In genomic region chr5:17984522-17984921, GRCm38 (mm10) we compare ENCODE assay signal across 30 mouse cellular contexts. TPM values are rescaled to one million over a fixed set of nuclear protein-coding genes. Genes with fewer than 3 reads are reported as not detected.
"Had no signal": no experiment of that assay in that cellular context is flagged by ENCODE, and none has a peak within 500 bp of the region (broad histone marks: within the 10 kb centered on the region; RNA-seq: fewer than 3 reads in every experiment).

No protein-coding gene starts in this region.

- H3K36me3 ChIP-seq: kidney, embryonic 15.5 days; limb, embryonic 15.5 days; midbrain, embryonic 12.5 days; midbrain, embryonic 15.5 days; neural tube, embryonic 13.5 days had no signal

- H3K9ac ChIP-seq: kidney, embryonic 15.5 days; limb, embryonic 15.5 days; liver, embryonic 14.5 days; liver, postnatal 0 days; lung, embryonic 14.5 days; midbrain, embryonic 12.5 days; midbrain, embryonic 15.5 days; neural tube, embryonic 13.5 days had no signal

- DNase-seq: kidney, postnatal 10 days; kidney, postnatal 36 days; layer of hippocampus, postnatal 36 days; left cerebral cortex, postnatal 4 days; liver, postnatal 0 days; lung, embryonic 14.5 days; retina, postnatal 1 day; right cerebral cortex, postnatal 25 days; thymus, adult 18-20 months; thymus, postnatal 36 days had no signal

- H3K27ac ChIP-seq: kidney, embryonic 15.5 days; left cerebral cortex, adult 2 months; limb, embryonic 15.5 days; liver, embryonic 14.5 days; macrophage; midbrain, embryonic 12.5 days; midbrain, embryonic 15.5 days; neural tube, embryonic 13.5 days had no signal

- H3K4me2 ChIP-seq: kidney, embryonic 15.5 days; limb, embryonic 15.5 days; liver, embryonic 11.5 days; lung, embryonic 14.5 days; midbrain, embryonic 12.5 days; midbrain, embryonic 15.5 days; neural tube, embryonic 13.5 days had no signal

- H3K9me3 ChIP-seq: kidney, embryonic 15.5 days; limb, embryonic 15.5 days; midbrain, embryonic 12.5 days; midbrain, embryonic 15.5 days; neural tube, embryonic 13.5 days had no signal

- H3K4me3 ChIP-seq: kidney, embryonic 15.5 days; left cerebral cortex, adult 2 months; limb, embryonic 15.5 days; midbrain, embryonic 12.5 days; midbrain, embryonic 15.5 days; neural tube, embryonic 13.5 days had no signal

- ATAC-seq: liver, postnatal 0 days; lung, postnatal 0 days; midbrain, embryonic 15.5 days had no signal

- H3K4me1 ChIP-seq: kidney, embryonic 15.5 days; limb, embryonic 15.5 days; midbrain, embryonic 12.5 days; midbrain, embryonic 15.5 days; neural tube, embryonic 13.5 days had no signal

- H3K27me3 ChIP-seq: kidney, embryonic 15.5 days; limb, embryonic 15.5 days; midbrain, embryonic 12.5 days; midbrain, embryonic 15.5 days; neural tube, embryonic 13.5 days had no signal

RNA-seq across cellular contexts. Expression of gene Gnat3, which starts 22.2 kb away (rescaled TPM):
- total RNA-seq: layer of hippocampus, adult 8-10 months; layer of hippocampus, postnatal 10 days; layer of hippocampus, postnatal 36 days; left cerebral cortex, adult 2 months; left cerebral cortex, postnatal 10 days; left cerebral cortex, postnatal 4 days; megakaryocyte, adult 5-6 weeks; neutrophil, adult 5-6 weeks had no signal
- polyA plus RNA-seq: kidney, embryonic 15.5 days; limb, embryonic 15.5 days; liver, embryonic 11.5 days; liver, embryonic 14.5 days; liver, postnatal 0 days; lung, embryonic 14.5 days; midbrain, embryonic 15.5 days; small intestine, adult 2 months; spleen, adult 2 months; stomach, embryonic 16.5 days; testis, adult 2 months; urinary bladder, adult 2 months had no signal
